Mouse (Mus musculus) myocyte (in vitro differentiated cells): ENCODE data around the gene Zfp617. TPM values are rescaled to one million over a fixed set of nuclear protein-coding genes. Genes with fewer than 3 reads are reported as not detected.
A peak's percentile ranks its signal among the peaks of the same experiment; 100 is the strongest.
"Not testable (repeated sequence)": the region's sequence is repeated elsewhere in the genome, so short reads cannot be mapped to it uniquely, and the experiment has no call there.

Experiments used
- H3K27me3 ChIP-seq: one replicate; pipeline ENCODE4 v1.6.1; 2011; ENCODE audit not compliant: control insufficient read depth, insufficient read depth, insufficient read length
- H3K36me3 ChIP-seq: one replicate; pipeline ENCODE4 v1.6.1; 2011; ENCODE audit not compliant: control insufficient read depth, insufficient read depth
- H3K4me2 ChIP-seq: one replicate; pipeline ENCODE4 v1.6.1; 2011; ENCODE audit warnings: low read depth, control low read depth
- H3K4me3 ChIP-seq: one replicate; pipeline ENCODE4 v1.5.1; 2011; ENCODE audit warnings: mild to moderate bottlenecking, control low read depth, moderate library complexity
- H3K79me2 ChIP-seq: one replicate; pipeline ENCODE4 v1.6.1; 2011; ENCODE audit not compliant: control insufficient read depth, insufficient read depth
- H3ac ChIP-seq: one replicate; pipeline ENCODE4 v1.6.1; 2011; ENCODE audit not compliant: control insufficient read depth, insufficient read length
- CEBPB ChIP-seq: IDR thresholded peaks from 2 replicates; pipeline ENCODE4 v1.6.1; 2011; ENCODE audit warnings: mild to moderate bottlenecking, moderate library complexity; ENCODE audit not compliant: poor library complexity, insufficient read depth, severe bottlenecking
- E2F4 ChIP-seq: IDR thresholded peaks from one replicate; pipeline ENCODE4 v1.6.1; 2011; ENCODE audit warnings: mild to moderate bottlenecking, control low read depth, moderate library complexity; ENCODE audit not compliant: insufficient read depth
- MAX ChIP-seq: IDR thresholded peaks from one replicate; pipeline ENCODE4 v1.6.1; 2011; ENCODE audit warnings: low read depth, mild to moderate bottlenecking, control low read depth
- MYOD1 ChIP-seq, 3 experiments: IDR thresholded peaks; one replicate each; pipeline ENCODE4 v1.6.1; 2011; ENCODE audit warnings: control low read depth in 2 of 3, low read depth in 2 of 3, mild to moderate bottlenecking in 2 of 3, moderate library complexity in 1 of 3; ENCODE audit not compliant: insufficient read length in 2 of 3, control insufficient read depth in 1 of 3
- MYOG ChIP-seq, 3 experiments: IDR thresholded peaks; one replicate each; pipeline ENCODE4 v1.6.1; 2011; ENCODE audit warnings: control low read depth in 2 of 3, low read depth in 2 of 3, mild to moderate bottlenecking in 2 of 3; ENCODE audit not compliant: insufficient read length in 2 of 3, control insufficient read depth in 1 of 3, insufficient read depth in 1 of 3
- POLR2A ChIP-seq: IDR thresholded peaks from one replicate; pipeline ENCODE4 v1.6.1; 2011; ENCODE audit warnings: low read depth, mild to moderate bottlenecking, control low read depth, moderate library complexity; ENCODE audit not compliant: insufficient read length
- POLR2AphosphoS2 ChIP-seq: IDR thresholded peaks from one replicate; pipeline ENCODE4 v1.6.1; 2011; ENCODE audit warnings: low read depth, control low read depth; ENCODE audit not compliant: insufficient read length
- REST ChIP-seq: IDR thresholded peaks from one replicate; pipeline ENCODE4 v1.6.1; 2011; ENCODE audit warnings: mild to moderate bottlenecking, control low read depth, moderate library complexity; ENCODE audit not compliant: insufficient read depth, insufficient read length
- TCF12 ChIP-seq: IDR thresholded peaks from one replicate; pipeline ENCODE4 v1.6.1; 2011; ENCODE audit warnings: mild to moderate bottlenecking, control low read depth; ENCODE audit not compliant: poor library complexity, insufficient read depth, severe bottlenecking
- TCF3 ChIP-seq: IDR thresholded peaks from one replicate; pipeline ENCODE4 v1.6.1; 2011; ENCODE audit warnings: low read depth, control low read depth; ENCODE audit not compliant: insufficient read length
- USF1 ChIP-seq: IDR thresholded peaks from one replicate; pipeline ENCODE4 v1.6.1; 2011; ENCODE audit warnings: low read depth, mild to moderate bottlenecking, control low read depth, moderate library complexity
- polyA plus RNA-seq: library from polyadenylated mRNA; unstranded; fragments of >200 nt; fragmentation: generic; extraction: Trizol; gene quantifications from one replicate; pipeline ENCODE4 v1.2.1, GENCODE M21; 2012; ENCODE audit warnings: missing spikeins

Gene Zfp617
- polyA plus RNA-seq, result 6.2 TPM

- Histone ChIP-seq H3K27me3 (no peaks in the 10 kb centered on the region), H3K4me2 (peak within 1 kb of the TSS; percentile 74), H3K79me2 (no peaks in the 10 kb centered on the region), H3ac (no peak within 1 kb of the TSS), H3K4me3 (peak within 1 kb of the TSS; percentile 54), H3K36me3 (no peaks in the 10 kb centered on the region)
- TF ChIP-seq POLR2A, result peak; percentile 61
- TF ChIP-seq TCF12, result no peak
- peak; percentile 20 for TF ChIP-seq POLR2AphosphoS2
- no peak for TF ChIP-seq MAX
- TF ChIP-seq E2F4, result no peak
- TF ChIP-seq USF1, result no peak
- no peak for TF ChIP-seq TCF3
- peak in 2 of 3 experiments; percentile 29 to 53 for TF ChIP-seq MYOD1 (IDR thresholded peaks at IDR 0.05; ENCODE audit: control insufficient read depth in 1 of 3, insufficient read length in 2 of 3, low read depth in 2 of 3)
- peak in 2 of 3 experiments; percentile 72 to 73 for TF ChIP-seq MYOG (IDR thresholded peaks at IDR 0.05; ENCODE audit: control insufficient read depth in 1 of 3, insufficient read depth in 1 of 3, insufficient read length in 2 of 3, low read depth in 2 of 3)
- no peak for TF ChIP-seq REST
Measured at GRCm38 (mm10) chr8:71908309-71909261, at the start of gene Zfp617, which contains the start of gene Zfp882. Gene Zfp617 (plus strand): TSS chr8:71908635. Gene Zfp882 (plus strand): TSS chr8:71908608.

GRCm38 (mm10) chr8:71861551-71861950, 46.9 kb upstream of the Zfp617 start:
- H3K4me3 ChIP-seq, H3K27me3 ChIP-seq, H3K4me2 ChIP-seq, H3ac ChIP-seq, H3K79me2 ChIP-seq, H3K36me3 ChIP-seq: not testable (repeated sequence)

- H3K79me2 ChIP-seq, H3K36me3 ChIP-seq, H3K4me3 ChIP-seq, H3K4me2 ChIP-seq, H3K27me3 ChIP-seq, H3ac ChIP-seq: not testable (repeated sequence)
Measured at GRCm38 (mm10) chr8:71862038-71862437, 46.4 kb upstream of the Zfp617 start.

- Histone ChIP-seq H3K79me2 (no peaks in the 10 kb centered on the region), H3K27me3 (no peaks in the 10 kb centered on the region), H3K4me2 (peak within 1 kb of the TSS; percentile 51), H3K36me3 (no peaks in the 10 kb centered on the region), H3K4me3 (peak within 1 kb of the TSS; percentile 17), H3ac (no peak within 1 kb of the TSS)
- TF ChIP-seq CEBPB (no peak), POLR2A (peak; percentile 33)
Measured at GRCm38 (mm10) chr8:71881618-71882274, 26.7 kb upstream of the Zfp617 start, which contains the start of gene Zfp709. Gene Zfp709 (plus strand): TSS chr8:71882019.

DNA sequence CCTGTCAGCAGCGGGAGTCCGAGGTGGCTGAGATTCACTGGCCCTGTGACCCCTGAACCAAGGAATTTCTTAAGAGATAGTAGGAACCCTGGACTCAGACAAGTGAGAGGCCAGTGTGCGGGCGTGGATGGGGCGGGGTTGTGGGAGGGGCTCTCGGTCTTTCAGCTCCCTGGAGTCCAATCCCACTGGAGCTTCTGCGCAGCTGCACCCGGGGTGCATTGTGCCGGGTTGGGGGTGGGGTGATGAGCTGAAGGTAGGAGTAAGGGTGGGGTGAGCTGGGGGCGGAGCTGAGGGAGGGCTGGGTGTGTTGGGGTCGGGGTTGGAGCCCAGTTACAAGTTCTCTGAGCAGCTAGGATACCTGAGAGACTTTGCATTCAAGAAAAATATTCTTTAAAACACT, 7.8 kb upstream of the Zfp617 start:
- H3K27me3 ChIP-seq, H3K79me2 ChIP-seq, H3ac ChIP-seq, H3K4me3 ChIP-seq, H3K36me3 ChIP-seq, H3K4me2 ChIP-seq: not testable (repeated sequence)

DNA sequence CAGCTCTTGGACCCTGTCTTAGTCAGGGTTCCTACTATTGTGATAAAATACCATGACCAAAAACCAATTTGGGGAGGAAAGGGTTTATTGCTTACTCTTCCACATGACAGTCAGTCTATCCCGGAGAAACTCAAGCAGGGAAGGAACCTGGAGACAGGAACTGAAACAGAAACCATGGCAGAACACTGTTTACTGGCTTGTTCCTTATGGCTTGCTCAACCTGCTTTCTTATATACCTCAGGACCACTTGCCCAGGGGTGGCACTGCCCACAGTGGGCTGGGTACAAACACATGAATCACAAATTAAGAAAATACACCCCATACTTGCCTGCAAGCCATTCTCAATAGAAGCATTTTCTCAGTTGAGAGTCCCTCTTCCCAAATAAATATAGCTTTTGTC, 5.4 kb upstream of the Zfp617 start:
- H3K4me3 ChIP-seq, H3K27me3 ChIP-seq, H3K36me3 ChIP-seq, H3K79me2 ChIP-seq, H3K4me2 ChIP-seq, H3ac ChIP-seq: not testable (repeated sequence)
